Comparison of ENCODE assay signal across 8 mouse cellular contexts in genomic region chr1:24679071-24679470, GRCm38 (mm10). TPM values are rescaled to one million over a fixed set of nuclear protein-coding genes. Genes with fewer than 3 reads are reported as not detected.
DNase-seq lines count a peak whose midpoint lies in the region; ATAC-seq and TF ChIP-seq lines count a peak whose summit lies in the region.

No protein-coding gene starts in this region.

- H3K4me3 ChIP-seq in lung, embryonic 14.5 days (ENCODE audit: low read depth, low read length): peak overlapping the region; percentile 75
- H3K4me3 ChIP-seq in embryonic facial prominence, embryonic 15.5 days (replicated peaks): peak overlapping the region; percentile 86
- peak overlapping the region; percentile 79 for H3K4me3 ChIP-seq in midbrain, embryonic 12.5 days

- H3K27ac ChIP-seq in lung, embryonic 14.5 days (ENCODE audit: low read depth): peak overlapping the region; percentile 77
- H3K27ac ChIP-seq in embryonic facial prominence, embryonic 15.5 days (replicated peaks): peak overlapping the region; percentile 85
- peak overlapping the region; percentile 72 for H3K27ac ChIP-seq in midbrain, embryonic 12.5 days (replicated peaks)

- no peak for TF ChIP-seq CTCF in lung, embryonic 14.5 days (IDR thresholded peaks at IDR 0.05; ENCODE audit: low read depth)

- ATAC-seq in lung, embryonic 14.5 days (ENCODE audit: insufficient read depth): no peak; the same call in 1 of the 2 replicates
- peak; percentile 30 for ATAC-seq in embryonic facial prominence, embryonic 15.5 days (ENCODE audit: insufficient number of reproducible peaks, low FRiP score, low TSS enrichment, low read depth)
- no peak; the same call in none of the 2 replicates for ATAC-seq in midbrain, embryonic 12.5 days (ENCODE audit: low FRiP score, low read depth)

- H3K27me3 ChIP-seq in lung, embryonic 14.5 days (ENCODE audit: insufficient read depth, low read length): no peaks in the 10 kb centered on the region
- H3K27me3 ChIP-seq in embryonic facial prominence, embryonic 15.5 days: no peaks in the 10 kb centered on the region
- no peaks in the 10 kb centered on the region for H3K27me3 ChIP-seq in midbrain, embryonic 12.5 days

- no peaks in the 10 kb centered on the region for H3K36me3 ChIP-seq in lung, embryonic 14.5 days (ENCODE audit: insufficient read depth)
- no peaks in the 10 kb centered on the region for H3K36me3 ChIP-seq in embryonic facial prominence, embryonic 15.5 days
- no peaks in the 10 kb centered on the region for H3K36me3 ChIP-seq in midbrain, embryonic 12.5 days

- 1% methylated on average over 13 of the region's 13 CpGs for WGBS in lung, embryonic 14.5 days
- 1% methylated on average over 13 of the region's 13 CpGs for WGBS in embryonic facial prominence, embryonic 15.5 days
- WGBS in midbrain, embryonic 12.5 days: 2% methylated on average over 13 of the region's 13 CpGs

- no peak for DNase-seq in lung, embryonic 14.5 days
- no peak for DNase-seq in lung, postnatal 4 days
- peak; percentile 24 to 36 for DNase-seq in kidney, postnatal 36 days
- DNase-seq in adipocyte (ENCODE audit: low spot score): no peak
- no peak for DNase-seq in layer of hippocampus, postnatal 10 days (ENCODE audit: low spot score in 2 of 2)
- no peak for DNase-seq in frontal cortex, postnatal 25 days (ENCODE audit: low spot score in 2 of 2)

- no peaks in the 10 kb centered on the region for H3K9me3 ChIP-seq in lung, embryonic 14.5 days (ENCODE audit: low read depth, low read length)
- no peaks in the 10 kb centered on the region for H3K9me3 ChIP-seq in embryonic facial prominence, embryonic 15.5 days (replicated peaks)
- H3K9me3 ChIP-seq in midbrain, embryonic 12.5 days: no peaks in the 10 kb centered on the region

- peak overlapping the region; percentile 82 for H3K9ac ChIP-seq in lung, embryonic 14.5 days
- H3K9ac ChIP-seq in embryonic facial prominence, embryonic 15.5 days: peak overlapping the region; percentile 79
- H3K9ac ChIP-seq in midbrain, embryonic 12.5 days (replicated peaks): peak overlapping the region; percentile 78

- peak overlapping the region; percentile 68 for H3K4me2 ChIP-seq in lung, embryonic 14.5 days
- H3K4me2 ChIP-seq in embryonic facial prominence, embryonic 15.5 days (replicated peaks): peak overlapping the region; percentile 61
- H3K4me2 ChIP-seq in midbrain, embryonic 12.5 days (replicated peaks): peak overlapping the region; percentile 63

- H3K4me1 ChIP-seq in lung, embryonic 14.5 days (ENCODE audit: insufficient read depth): 0 out of 2 replicates have a peak, but pooled peaks cover 5% of the 10 kb centered on the region
- peaks cover 6% of the 10 kb centered on the region; the same call in 1 of the 2 replicates for H3K4me1 ChIP-seq in embryonic facial prominence, embryonic 15.5 days
- peaks cover 7% of the 10 kb centered on the region for H3K4me1 ChIP-seq in midbrain, embryonic 12.5 days

RNA-seq across cellular contexts. Expression of gene Lmbrd1, which starts 0.6 kb away (rescaled TPM):
- 29.3 and 32.2 TPM in 2 replicates for polyA plus RNA-seq in lung, embryonic 14.5 days (2014; fragmentation: Nextera tagmentation; extraction: Ambion mirVana)
- polyA plus RNA-seq in embryonic facial prominence, embryonic 15.5 days (2015; fragmentation: Nextera tagmentation; extraction: Ambion mirVana): 33.7 and 34.0 TPM in 2 replicates
- polyA plus RNA-seq in midbrain, embryonic 12.5 days (2016; fragmentation: Nextera tagmentation; extraction: Ambion mirVana): 33.4 and 37.3 TPM in 2 replicates
- total RNA-seq in layer of hippocampus, postnatal 10 days (2021): 10 to 100 TPM; 82.0 to 84.3 TPM

Comparison
In these comparisons a context has a peak if more than half of its experiments do, and no peak if none do; other contexts are left out.
1. DNase-seq: peak in kidney, postnatal 36 days (2 of 2); none in lung, embryonic 14.5 days (single experiment), lung, postnatal 4 days (0 of 2), adipocyte (single experiment), layer of hippocampus, postnatal 10 days (0 of 2) and frontal cortex, postnatal 25 days (0 of 2).
2. Peak in every context shown above with its lines, with median percentiles within 50 percentile points of each other: H3K27ac ChIP-seq, H3K4me2 ChIP-seq, H3K4me3 ChIP-seq and H3K9ac ChIP-seq.